ENCODE assay signal across 17 mouse cellular contexts in the genomic region with DNA sequence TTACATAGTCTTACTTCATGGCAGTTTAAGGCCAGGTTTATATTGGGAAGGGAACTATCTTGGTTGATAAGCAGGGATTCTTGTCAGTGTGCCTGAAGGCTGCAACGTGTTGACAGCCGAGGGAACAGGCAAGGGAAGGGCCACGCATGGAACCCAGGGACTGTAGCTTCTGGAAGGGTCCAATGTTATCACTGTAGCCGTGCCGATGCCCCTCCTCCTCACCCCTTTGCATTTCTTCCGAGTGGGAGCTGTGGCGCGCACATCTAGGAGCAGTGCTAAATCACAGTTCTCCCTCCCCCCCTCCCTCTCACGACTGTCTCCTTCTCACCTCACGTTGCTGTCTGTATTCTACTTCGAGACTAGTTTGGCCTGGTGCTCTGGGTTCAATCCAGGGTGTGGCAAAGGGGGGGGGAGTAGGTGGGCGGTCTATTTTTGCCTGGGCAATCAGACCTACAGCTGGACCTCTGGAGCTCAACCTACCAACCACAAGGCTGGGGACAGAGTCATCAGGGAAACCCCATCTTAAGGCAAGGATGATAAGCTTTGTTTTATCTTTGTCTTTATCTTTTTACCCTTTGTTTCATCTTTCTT. TPM values are rescaled to one million over a fixed set of nuclear protein-coding genes. Genes with fewer than 3 reads are reported as not detected.
DNase-seq lines count a peak whose midpoint lies in the region; ATAC-seq lines count a peak whose summit lies in the region.
"Had no signal": no experiment of that assay in that cellular context is flagged by ENCODE, and none has a peak within 500 bp of the region (broad histone marks: within the 10 kb centered on the region; RNA-seq: fewer than 3 reads in every experiment).

No protein-coding gene starts in this region.

- peak; percentile 38 for ATAC-seq in lung, embryonic 16.5 days (ENCODE audit: low read depth)
- peak; percentile 70 for ATAC-seq in heart, embryonic 11.5 days (replicated peaks; ENCODE audit: insufficient number of reproducible peaks, low FRiP score, low TSS enrichment)
- ATAC-seq: inflammation-experienced regulatory T-cells, adult 6 months had no signal

- H3K4me3 ChIP-seq in lung, embryonic 16.5 days (ENCODE audit: low read length): no peak overlapping the region
- H3K4me3 ChIP-seq in heart, embryonic 11.5 days (ENCODE audit: low read depth, low read length): no peak overlapping the region
- H3K4me3 ChIP-seq: embryonic facial prominence, embryonic 15.5 days; forebrain, embryonic 13.5 days; kidney, embryonic 15.5 days; layer of hippocampus, adult 2 months; limb, embryonic 13.5 days had no signal

- intact Hi-C loops in heart, postnatal 14 days (cut with DNase I): loop anchor here (5.0 kb wide), 1 partner anchor 58 kb away; no protein-coding TSS in a partner anchor

- no peak for DNase-seq in lung, postnatal 10 days
- peak; percentile 44 to 68 for DNase-seq in heart, postnatal 14 days
- no peak for DNase-seq in kidney, postnatal 25 days
- DNase-seq in kidney, postnatal 36 days: no peak
- DNase-seq in MN1 (ENCODE audit: low spot score): no peak
- DNase-seq: adrenal gland, postnatal 14 days; cerebellum, adult 9-10 months; right cerebral cortex, postnatal 14 days had no signal

- H3K36me3 ChIP-seq in lung, embryonic 16.5 days (ENCODE audit: control insufficient read depth, insufficient read depth, low read length): no peaks in the 10 kb centered on the region
- no peaks in the 10 kb centered on the region for H3K36me3 ChIP-seq in heart, embryonic 11.5 days (ENCODE audit: control insufficient read depth, insufficient read depth, low read length)
- H3K36me3 ChIP-seq: embryonic facial prominence, embryonic 15.5 days; G1E; kidney, embryonic 15.5 days; limb, embryonic 13.5 days had no signal

- H3K4me1 ChIP-seq in lung, embryonic 16.5 days (replicated peaks; ENCODE audit: control insufficient read depth, insufficient read depth, low read length): peaks cover 23% of the 10 kb centered on the region
- H3K4me1 ChIP-seq in heart, embryonic 11.5 days (ENCODE audit: control insufficient read depth, insufficient read depth, low read length): peaks cover 47% of the 10 kb centered on the region
- H3K4me1 ChIP-seq: embryonic facial prominence, embryonic 15.5 days; forebrain, embryonic 13.5 days; kidney, embryonic 15.5 days; limb, embryonic 13.5 days had no signal

- 54% methylated on average over 12 of the region's 12 CpGs for WGBS in lung, embryonic 16.5 days
- WGBS in heart, embryonic 11.5 days (ENCODE audit: insufficient replicate concordance): 20% methylated on average over 11 of the region's 12 CpGs

- no peak overlapping the region for H3K4me2 ChIP-seq in lung, embryonic 16.5 days (ENCODE audit: low read depth, low read length)
- H3K4me2 ChIP-seq in heart, embryonic 11.5 days: peak overlapping the region; percentile 38
- H3K4me2 ChIP-seq: embryonic facial prominence, embryonic 15.5 days; forebrain, embryonic 13.5 days; kidney, embryonic 15.5 days; limb, embryonic 13.5 days had no signal

- no peaks in the 10 kb centered on the region for H3K9me3 ChIP-seq in lung, embryonic 16.5 days (ENCODE audit: control insufficient read depth, low read length)
- H3K9me3 ChIP-seq in heart, embryonic 11.5 days (replicated peaks; ENCODE audit: control insufficient read depth, low read length): no peaks in the 10 kb centered on the region
- H3K9me3 ChIP-seq: embryonic facial prominence, embryonic 15.5 days; forebrain, embryonic 13.5 days; G1E; kidney, embryonic 15.5 days; limb, embryonic 13.5 days had no signal

- 0 out of 2 replicates have a peak overlapping the region, but pooled peaks have one; percentile 13 for H3K27ac ChIP-seq in lung, embryonic 16.5 days (ENCODE audit: low read length)
- H3K27ac ChIP-seq in heart, embryonic 11.5 days (ENCODE audit: low read depth, low read length): peak overlapping the region; percentile 78
- H3K27ac ChIP-seq: embryonic facial prominence, embryonic 15.5 days; forebrain, embryonic 13.5 days; kidney, embryonic 15.5 days; layer of hippocampus, adult 2 months; limb, embryonic 13.5 days had no signal

- no peak overlapping the region for H3K9ac ChIP-seq in lung, embryonic 16.5 days (ENCODE audit: low read length)
- H3K9ac ChIP-seq in heart, embryonic 11.5 days (ENCODE audit: low read depth, low read length): no peak overlapping the region
- H3K9ac ChIP-seq: embryonic facial prominence, embryonic 15.5 days; forebrain, embryonic 13.5 days; kidney, embryonic 15.5 days; limb, embryonic 13.5 days had no signal

- no peaks in the 10 kb centered on the region for H3K27me3 ChIP-seq in lung, embryonic 16.5 days (ENCODE audit: control insufficient read depth, insufficient read depth, low read depth, low read length)
- no peaks in the 10 kb centered on the region for H3K27me3 ChIP-seq in heart, embryonic 11.5 days (ENCODE audit: control insufficient read depth, insufficient read depth, low read length)
- H3K27me3 ChIP-seq: embryonic facial prominence, embryonic 15.5 days; forebrain, embryonic 13.5 days; kidney, embryonic 15.5 days; limb, embryonic 13.5 days had no signal

RNA-seq across cellular contexts. Expression of gene Ppp1r14c, which starts 29.6 kb away (rescaled TPM):
- 125 and 133 TPM in 2 replicates for polyA plus RNA-seq in lung, embryonic 16.5 days (2015; fragmentation: Nextera tagmentation; extraction: Ambion mirVana)
- polyA plus RNA-seq in heart, embryonic 11.5 days (2014; fragmentation: Nextera tagmentation; extraction: Ambion mirVana): 170 and 202 TPM in 2 replicates
- 100 to 1,000 TPM; 246 to 292 TPM for total RNA-seq in heart, postnatal 14 days (2021)
- polyA plus RNA-seq: G1E had no signal

Comparison
In these comparisons a context has a peak if more than half of its experiments do, and no peak if none do; other contexts are left out.
1. DNase-seq: peak in heart, postnatal 14 days (2 of 2); none in lung, postnatal 10 days (single experiment), kidney, postnatal 25 days (0 of 2), kidney, postnatal 36 days (0 of 2) and MN1 (single experiment).